Mouse (Mus musculus) liver, embryonic 15.5 days (tissue): ENCODE measurements around the gene Rnf216. TPM values are rescaled to one million over a fixed set of nuclear protein-coding genes. Genes with fewer than 3 reads are reported as not detected.
A peak's percentile ranks its signal among the peaks of the same experiment; 100 is the strongest.

Experiments
- ATAC-seq: fragments of 200-750 bp; cut with Nextera tagmentation; 2 replicates; pipeline ENCODE4 v1.8.0; 2017; ENCODE audit warnings: moderate number of reproducible peaks, mild to moderate bottlenecking, moderate library complexity; ENCODE audit not compliant: insufficient read depth
- H3K27ac ChIP-seq: fragments of 300-500 bp; sonication (generic); replicated peaks from 2 replicates; pipeline ENCODE4 v1.5.1; 2015; ENCODE audit warnings: mild to moderate bottlenecking, inconsistent platforms
- H3K27me3 ChIP-seq: fragments of 300-500 bp; sonication (generic); 2 replicates; pipeline ENCODE4 v1.6.1; 2015; ENCODE audit warnings: mild to moderate bottlenecking, inconsistent platforms
- H3K36me3 ChIP-seq: fragments of 300-500 bp; sonication (generic); replicated peaks from 2 replicates; pipeline ENCODE4 v1.6.1; 2015; ENCODE audit warnings: moderate library complexity, mild to moderate bottlenecking, inconsistent platforms
- H3K4me1 ChIP-seq: fragments of 300-500 bp; sonication (generic); replicated peaks from 2 replicates; pipeline ENCODE4 v1.6.1; 2015; ENCODE audit warnings: inconsistent platforms
- H3K4me2 ChIP-seq: fragments of 300-500 bp; sonication (generic); 2 replicates; pipeline ENCODE4 v1.6.1; 2015; ENCODE audit warnings: moderate library complexity, mild to moderate bottlenecking, inconsistent platforms
- H3K4me3 ChIP-seq: fragments of 300-500 bp; sonication (generic); replicated peaks from 2 replicates; pipeline ENCODE4 v1.5.1; 2015; ENCODE audit warnings: mild to moderate bottlenecking, inconsistent platforms
- H3K9ac ChIP-seq: fragments of 300-500 bp; sonication (generic); 2 replicates; pipeline ENCODE4 v1.6.1; 2015; ENCODE audit warnings: moderate library complexity, mild to moderate bottlenecking, inconsistent platforms
- H3K9me3 ChIP-seq: fragments of 300-500 bp; sonication (generic); replicated peaks from 2 replicates; pipeline ENCODE4 v1.6.1; 2016; ENCODE audit warnings: inconsistent platforms
- WGBS: fragments of 180-500 bp; shearing (Covaris S2); methylation state at CpG from one replicate; pipeline ENCODE4 v1.1.7; 2015; ENCODE audit warnings: mixed read lengths; ENCODE audit not compliant: insufficient replicate concordance; 5-methylcytosine and 5-hydroxymethylcytosine counted together
- polyA plus RNA-seq: library from polyadenylated mRNA; unstranded; fragments of >200 nt; fragmentation: Nextera tagmentation; extraction: Ambion mirVana; gene quantifications from 2 replicates; pipeline ENCODE4 v1.2.1, GENCODE M21; 2015

Gene Rnf216
- polyA plus RNA-seq, 1 experiment from 2014 or later, result 13.9 TPM

DNA sequence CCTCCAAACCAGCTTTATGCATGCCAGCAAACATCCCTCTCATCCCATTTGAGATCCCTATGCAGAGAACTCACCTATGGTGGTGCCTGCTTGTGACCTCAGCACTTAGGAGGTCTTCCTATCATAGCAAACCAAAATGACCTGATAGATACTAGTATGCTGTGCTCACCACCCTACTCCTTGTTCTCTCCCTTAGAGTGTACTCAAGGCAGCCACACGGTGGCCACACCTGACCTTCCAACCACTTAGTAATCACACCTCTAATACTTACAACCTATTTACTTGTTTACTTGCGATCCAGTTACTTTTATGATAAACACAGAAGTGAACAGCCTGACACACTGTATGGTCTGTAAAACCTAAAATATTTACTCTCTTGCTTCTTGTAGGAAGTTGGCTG, 58.1 kb downstream of the Rnf216 start:
- no peak overlapping the region for H3K4me3 ChIP-seq
- no peaks in the 10 kb centered on the region for H3K9me3 ChIP-seq
- H3K4me1 ChIP-seq, result peaks cover 98% of the 10 kb centered on the region
- peak overlapping the region; percentile 86 for H3K27ac ChIP-seq
- 48% methylated on average over 2 of the region's 2 CpGs for WGBS
- peaks cover 36% of the 10 kb centered on the region for H3K36me3 ChIP-seq
- H3K4me2 ChIP-seq, result no peak overlapping the region
- H3K9ac ChIP-seq, result no peak overlapping the region
- ATAC-seq, result no peak
- no peaks in the 10 kb centered on the region for H3K27me3 ChIP-seq

DNA sequence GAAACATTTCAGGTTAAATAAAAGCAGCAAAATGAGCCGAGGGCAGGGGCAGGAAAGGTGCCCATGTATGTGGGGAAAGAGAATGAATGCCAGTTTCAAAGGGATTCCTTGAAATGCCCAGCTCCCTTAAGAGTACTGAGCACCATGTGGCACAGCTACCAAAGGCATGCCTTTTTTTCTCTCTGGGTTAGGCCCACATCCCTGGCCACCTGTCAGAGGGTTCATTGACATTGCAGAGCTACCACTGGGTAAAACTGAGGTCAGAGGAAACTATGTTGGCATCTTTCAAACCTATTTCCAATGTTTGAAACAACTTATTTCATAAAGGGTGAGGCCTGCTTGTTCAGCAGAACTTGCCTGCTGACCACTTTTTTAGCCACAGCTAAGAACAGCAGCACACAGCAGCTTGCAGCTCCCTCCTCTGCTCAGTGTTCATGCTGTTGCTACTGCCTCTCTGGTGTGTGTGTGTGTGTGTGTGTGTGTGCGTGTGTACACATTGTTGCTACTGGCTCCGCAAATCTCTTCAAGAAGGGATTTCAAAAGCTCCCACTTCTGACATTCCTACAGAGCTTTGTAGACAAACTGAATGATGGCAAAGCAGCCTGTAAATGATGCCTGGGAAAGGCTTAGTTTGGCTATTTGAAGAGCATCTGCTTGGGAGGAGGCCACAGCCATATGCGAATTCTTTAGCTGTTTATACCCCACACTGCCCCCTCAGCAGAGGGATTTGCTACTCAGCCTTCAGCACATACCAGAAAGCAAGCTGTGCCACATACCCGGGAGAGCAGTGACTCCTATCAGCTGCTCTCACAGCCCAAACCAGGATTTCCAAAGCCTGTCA, 59.4 kb downstream of the Rnf216 start:
- no peaks in the 10 kb centered on the region for H3K9me3 ChIP-seq
- 48% methylated on average over 5 of the region's 5 CpGs for WGBS
- peaks cover 98% of the 10 kb centered on the region for H3K4me1 ChIP-seq
- peaks cover 36% of the 10 kb centered on the region for H3K36me3 ChIP-seq
- no peak for ATAC-seq
- peak overlapping the region; percentile 49 for H3K4me2 ChIP-seq
- H3K27me3 ChIP-seq, result no peaks in the 10 kb centered on the region
- H3K27ac ChIP-seq, result peak overlapping the region; percentile 86
- H3K4me3 ChIP-seq, result 0 out of 2 replicates have a peak overlapping the region, but pooled peaks have one; percentile 5
- H3K9ac ChIP-seq, result peak overlapping the region; percentile 35

DNA sequence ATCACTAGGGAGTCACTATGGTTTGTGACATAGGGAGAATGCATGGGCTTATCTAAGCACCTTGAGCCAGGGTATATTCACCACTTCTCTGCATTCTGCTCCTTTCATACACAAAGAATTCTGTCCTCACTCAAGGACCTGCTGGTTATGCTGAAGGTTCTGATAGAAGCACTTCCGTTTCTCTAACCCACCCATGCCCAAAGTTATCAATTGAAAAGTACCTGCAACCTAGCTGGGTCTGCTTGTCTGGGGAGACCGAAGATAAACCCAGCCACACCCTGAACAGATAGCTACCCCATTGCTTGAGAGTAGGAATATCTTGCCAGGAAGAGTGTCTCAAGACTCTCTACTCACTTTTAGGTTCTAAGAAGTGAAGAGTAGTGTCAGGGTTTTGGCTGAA, 60.1 kb downstream of the Rnf216 start:
- peak overlapping the region; percentile 35 for H3K9ac ChIP-seq
- peaks cover 36% of the 10 kb centered on the region for H3K36me3 ChIP-seq
- H3K27ac ChIP-seq, result peak overlapping the region; percentile 86
- H3K4me2 ChIP-seq, result peak overlapping the region; percentile 49
- no peaks in the 10 kb centered on the region for H3K27me3 ChIP-seq
- H3K9me3 ChIP-seq, result no peaks in the 10 kb centered on the region
- H3K4me3 ChIP-seq, result 0 out of 2 replicates have a peak overlapping the region, but pooled peaks have one; percentile 5
- peak; percentile 87 for ATAC-seq
- H3K4me1 ChIP-seq, result peaks cover 98% of the 10 kb centered on the region
- WGBS, result 24% methylated on average over 2 of the region's 2 CpGs

DNA sequence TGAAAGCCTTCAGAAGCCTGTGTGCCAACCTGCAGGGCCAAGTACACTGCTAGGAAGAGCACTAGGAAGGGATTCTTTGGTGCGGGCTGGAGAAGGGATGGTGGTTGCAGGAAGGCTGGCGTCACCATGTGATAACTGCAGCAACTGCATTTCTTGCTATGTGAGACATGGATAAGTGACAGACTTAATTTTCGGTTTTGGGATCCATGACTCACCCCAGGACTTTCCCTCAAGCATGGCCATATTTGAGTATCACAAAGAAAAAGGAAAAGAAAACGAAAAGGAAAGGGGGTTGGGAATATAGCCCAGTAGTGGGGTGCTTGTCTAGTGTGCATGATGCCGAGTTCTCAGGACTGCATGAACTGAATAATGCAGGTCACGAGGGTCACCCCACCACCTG, 60.9 kb downstream of the Rnf216 start:
- no peak for ATAC-seq
- Histone ChIP-seq H3K4me2 (peak overlapping the region; percentile 49), H3K9me3 (no peaks in the 10 kb centered on the region), H3K27ac (peak overlapping the region; percentile 86), H3K4me1 (peaks cover 97% of the 10 kb centered on the region), H3K9ac (peak overlapping the region; percentile 35; the same call in 1 of the 2 replicates), H3K27me3 (no peaks in the 10 kb centered on the region), H3K4me3 (no peak overlapping the region), H3K36me3 (peaks cover 36% of the 10 kb centered on the region)
- WGBS, result 53% methylated on average over 6 of the region's 6 CpGs

DNA sequence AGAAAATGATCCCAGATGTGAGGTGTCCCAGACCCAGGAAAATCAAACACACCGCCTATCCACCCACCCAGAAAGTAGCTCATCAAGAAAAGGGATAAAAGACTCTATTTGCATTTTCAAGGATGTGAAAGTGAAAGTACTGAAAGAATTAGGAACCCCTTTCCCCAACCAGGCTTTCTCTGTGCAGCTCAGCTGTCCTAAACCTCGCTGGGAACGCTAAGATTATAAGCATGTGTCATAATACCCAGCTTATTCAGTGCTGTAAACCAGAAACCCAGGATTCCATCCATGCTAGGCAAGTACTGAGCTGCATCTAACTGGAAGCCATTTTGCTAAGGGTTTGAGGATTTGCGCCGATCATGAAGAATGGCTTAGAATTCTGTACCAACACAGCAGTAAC, 62.5 kb downstream of the Rnf216 start:
- WGBS, result 79% methylated on average over 5 of the region's 5 CpGs
- no peak overlapping the region for H3K9ac ChIP-seq
- 0 out of 2 replicates have a peak overlapping the region, but pooled peaks have one; percentile 9 for H3K4me2 ChIP-seq
- peak overlapping the region; percentile 86 for H3K27ac ChIP-seq
- peaks cover 87% of the 10 kb centered on the region for H3K4me1 ChIP-seq
- H3K4me3 ChIP-seq, result no peak overlapping the region
- no peak for ATAC-seq
- H3K9me3 ChIP-seq, result no peaks in the 10 kb centered on the region
- peaks cover 36% of the 10 kb centered on the region for H3K36me3 ChIP-seq
- no peaks in the 10 kb centered on the region for H3K27me3 ChIP-seq

DNA sequence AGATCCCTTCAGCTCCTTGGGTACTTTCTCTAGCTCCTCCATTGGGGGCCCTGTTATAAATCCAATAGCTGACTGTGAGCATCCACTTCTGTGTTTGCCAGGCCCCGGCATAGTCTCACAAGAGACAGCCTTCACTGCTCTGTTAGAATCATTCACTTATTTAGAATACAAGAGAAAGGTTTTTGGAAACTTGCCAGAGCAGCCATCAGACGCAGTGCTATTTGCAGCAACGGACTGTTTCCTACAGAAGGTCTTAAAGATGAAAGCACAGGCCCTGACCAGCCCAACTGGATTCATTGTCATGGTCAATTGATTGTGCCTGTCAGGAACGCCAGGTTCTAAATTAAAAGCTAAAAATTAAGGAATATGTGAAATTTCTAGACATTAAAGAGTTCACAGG, 63.0 kb downstream of the Rnf216 start:
- Histone ChIP-seq H3K9me3 (no peaks in the 10 kb centered on the region), H3K4me1 (peaks cover 87% of the 10 kb centered on the region), H3K4me3 (no peak overlapping the region), H3K27ac (peak overlapping the region; percentile 86; the same call in 1 of the 2 replicates), H3K36me3 (peaks cover 41% of the 10 kb centered on the region), H3K27me3 (no peaks in the 10 kb centered on the region), H3K9ac (no peak overlapping the region), H3K4me2 (no peak overlapping the region)
- 79% methylated on average over 4 of the region's 4 CpGs for WGBS
- no peak for ATAC-seq

DNA sequence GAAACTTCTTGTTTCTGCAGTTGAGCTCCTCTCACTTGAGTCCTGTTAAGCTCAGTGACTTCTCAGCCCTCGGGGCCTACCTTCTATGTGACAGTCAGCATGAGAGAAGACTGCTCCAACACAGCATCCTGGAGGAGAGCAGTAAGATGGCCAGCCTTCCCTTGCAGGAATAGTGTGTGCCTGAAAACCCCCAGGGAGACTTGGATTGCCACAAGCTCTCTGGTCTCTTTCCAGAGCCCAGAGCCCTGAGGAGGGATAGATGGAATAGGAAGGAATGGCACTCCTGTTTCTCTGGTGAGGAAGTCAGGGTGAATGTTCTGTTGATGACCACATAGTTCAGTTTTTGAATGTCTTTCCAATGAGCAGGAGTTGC, 63.8 kb downstream of the Rnf216 start:
- no peak overlapping the region for H3K9ac ChIP-seq
- peaks cover 48% of the 10 kb centered on the region for H3K36me3 ChIP-seq
- H3K9me3 ChIP-seq, result no peaks in the 10 kb centered on the region
- no peaks in the 10 kb centered on the region for H3K27me3 ChIP-seq
- H3K27ac ChIP-seq, result peak overlapping the region; percentile 86
- H3K4me1 ChIP-seq, result peaks cover 86% of the 10 kb centered on the region
- no peak for ATAC-seq
- H3K4me2 ChIP-seq, result no peak overlapping the region
- no peak overlapping the region for H3K4me3 ChIP-seq
- 60% methylated on average over 1 of the region's 1 CpGs for WGBS

DNA sequence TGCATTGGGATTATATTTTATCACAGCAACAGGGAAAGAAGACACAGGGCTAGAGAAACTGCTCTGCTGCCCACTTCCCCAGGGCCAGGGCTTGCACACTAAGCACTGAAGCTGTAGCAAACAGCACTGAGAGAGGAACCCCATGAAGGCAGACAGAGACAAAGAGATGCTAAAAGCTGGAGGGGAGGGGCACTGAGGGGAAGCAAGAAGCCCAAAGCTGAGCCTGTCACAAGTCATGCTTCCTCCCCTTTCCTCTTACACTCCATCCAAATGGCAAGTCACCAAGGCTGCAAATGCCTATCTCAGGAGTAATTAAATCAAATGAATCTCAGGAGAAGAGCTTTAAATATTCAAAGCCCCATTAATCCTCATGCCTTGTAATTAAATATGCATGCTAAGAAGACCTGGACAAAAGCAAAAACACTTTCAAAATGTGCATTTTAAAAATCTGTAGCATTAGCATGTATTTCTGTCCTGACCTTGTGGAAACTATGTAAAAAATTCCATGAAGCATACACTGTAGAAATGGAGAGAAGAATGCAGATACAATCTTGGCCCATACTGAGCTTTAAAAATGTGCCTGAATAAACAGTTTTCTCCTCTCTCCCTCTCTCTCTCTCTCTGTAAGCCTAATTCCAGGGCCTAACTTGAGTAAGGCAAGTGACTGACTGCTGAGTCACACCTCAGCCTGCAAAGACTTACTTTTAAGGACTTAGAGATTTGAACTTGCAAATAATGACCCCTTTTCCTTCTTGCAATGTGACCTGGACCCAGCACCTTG, 64.4 kb downstream of the Rnf216 start:
- Histone ChIP-seq H3K4me1 (peaks cover 85% of the 10 kb centered on the region), H3K36me3 (peaks cover 46% of the 10 kb centered on the region), H3K9ac (no peak overlapping the region), H3K9me3 (no peaks in the 10 kb centered on the region), H3K27me3 (no peaks in the 10 kb centered on the region), H3K27ac (peak overlapping the region; percentile 86), H3K4me3 (no peak overlapping the region), H3K4me2 (no peak overlapping the region)
- no peak for ATAC-seq

DNA sequence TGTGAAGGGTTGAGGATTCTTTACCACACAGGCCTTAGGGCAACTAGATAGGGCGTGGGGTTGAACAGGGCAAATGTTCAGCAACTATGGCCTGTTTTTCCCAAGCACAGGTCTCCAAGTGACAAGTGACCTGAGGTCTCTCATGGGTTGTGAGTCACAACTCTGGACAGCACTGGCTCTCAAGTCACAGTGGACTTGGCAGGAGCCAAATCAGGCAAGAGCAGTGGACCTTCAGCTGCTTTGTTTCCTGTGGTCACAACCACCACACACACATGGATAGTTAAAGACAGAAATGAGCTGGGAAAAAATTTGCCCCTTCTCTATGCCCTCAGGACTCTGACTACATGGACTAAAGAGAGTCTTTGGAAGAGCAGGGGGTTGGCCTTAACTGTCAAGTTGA, 65.2 kb downstream of the Rnf216 start:
- Histone ChIP-seq H3K4me1 (peaks cover 76% of the 10 kb centered on the region), H3K9ac (no peak overlapping the region), H3K36me3 (peaks cover 54% of the 10 kb centered on the region), H3K4me2 (no peak overlapping the region), H3K9me3 (no peaks in the 10 kb centered on the region), H3K27ac (peak overlapping the region; percentile 63; the same call in 1 of the 2 replicates), H3K4me3 (no peak overlapping the region), H3K27me3 (no peaks in the 10 kb centered on the region)
- 85% methylated on average over 1 of the region's 1 CpGs for WGBS
- no peak for ATAC-seq

DNA sequence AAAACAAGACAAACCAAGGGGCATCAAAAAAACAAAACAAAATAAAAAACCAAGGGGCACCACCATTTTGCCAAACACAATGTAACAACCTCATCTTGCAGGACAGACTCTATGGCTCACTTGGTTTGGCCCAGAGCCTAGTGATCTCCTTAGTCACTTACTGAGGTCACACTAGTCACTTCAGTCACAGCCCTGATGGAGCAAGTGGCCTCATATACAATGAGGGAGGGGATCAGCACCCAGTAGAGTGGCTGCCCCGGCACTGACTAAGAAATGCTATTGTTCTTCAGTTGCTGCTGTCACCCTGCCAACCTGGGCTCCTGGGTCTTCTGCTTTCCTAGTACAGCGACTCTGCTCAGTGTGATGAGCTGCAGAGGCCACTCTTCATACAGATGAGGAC, 68.9 kb downstream of the Rnf216 start:
- no peak for ATAC-seq
- no peak overlapping the region for H3K4me2 ChIP-seq
- H3K9me3 ChIP-seq, result no peaks in the 10 kb centered on the region
- peaks cover 44% of the 10 kb centered on the region for H3K4me1 ChIP-seq
- 87% methylated on average over 2 of the region's 2 CpGs for WGBS
- H3K36me3 ChIP-seq, result peaks cover 45% of the 10 kb centered on the region
- peak overlapping the region; percentile 51 for H3K27ac ChIP-seq
- H3K27me3 ChIP-seq, result no peaks in the 10 kb centered on the region
- no peak overlapping the region for H3K9ac ChIP-seq
- no peak overlapping the region for H3K4me3 ChIP-seq

DNA sequence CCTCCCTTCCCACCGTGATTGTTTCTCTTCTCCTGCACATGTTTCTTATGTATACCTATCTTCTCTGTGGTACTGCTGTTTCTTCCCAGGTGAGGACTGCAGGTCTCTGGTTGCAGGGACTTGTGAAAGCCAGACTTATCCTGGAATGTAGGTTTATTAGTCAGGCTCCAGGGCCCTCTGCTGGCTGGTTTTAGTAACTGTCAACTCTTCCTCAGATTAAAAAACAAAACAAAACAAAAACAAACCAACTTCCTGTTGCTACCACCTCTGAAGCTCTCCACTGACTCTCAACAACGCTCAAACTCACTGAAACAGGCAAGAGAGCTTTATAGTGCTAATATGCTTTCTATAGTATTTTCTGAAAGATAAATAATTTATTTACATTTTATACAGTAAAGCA, 69.5 kb downstream of the Rnf216 start:
- no peaks in the 10 kb centered on the region for H3K9me3 ChIP-seq
- WGBS, result 80% methylated on average over 2 of the region's 2 CpGs
- H3K27me3 ChIP-seq, result no peaks in the 10 kb centered on the region
- H3K4me1 ChIP-seq, result peaks cover 44% of the 10 kb centered on the region
- H3K27ac ChIP-seq, result 0 out of 2 replicates have a peak overlapping the region, but pooled peaks have one; percentile 51
- H3K36me3 ChIP-seq, result peaks cover 51% of the 10 kb centered on the region
- H3K4me3 ChIP-seq, result no peak overlapping the region
- no peak overlapping the region for H3K9ac ChIP-seq
- H3K4me2 ChIP-seq, result no peak overlapping the region
- ATAC-seq, result no peak
